Mouse (Mus musculus) gonadal fat pad, adult 2 months (tissue): ENCODE measurements around the gene Gpr4. TPM values are rescaled to one million over a fixed set of nuclear protein-coding genes. Genes with fewer than 3 reads are reported as not detected.

Source experiments
- DNase-seq: peaks from one replicate; pipeline ENCODE4 v3.0.0-alpha.2; 2012; ENCODE audit warnings: low read depth
- polyA plus RNA-seq: library from polyadenylated mRNA; depleted of rRNA; stranded (reverse); fragments of >200 nt; gene quantifications from 2 replicates; pipeline ENCODE4 v1.2.3, GENCODE M21; 2012

The Gpr4 gene
- polyA plus RNA-seq, 1 experiment = 13.3 TPM

GRCm38 (mm10) chr7:19194676-19195075, 17.7 kb upstream of the Gpr4 start:
- DNase-seq = no peak

GRCm38 (mm10) chr7:19196676-19197075, 15.7 kb upstream of the Gpr4 start:
- DNase-seq = no peak

GRCm38 (mm10) chr7:19197985-19198384, 14.4 kb upstream of the Gpr4 start:
- DNase-seq = no peak

- DNase-seq = no peak
These were observed 10.7 kb upstream of the Gpr4 start for GRCm38 (mm10) chr7:19201660-19202059.

- DNase-seq = no peak
These were observed 10.1 kb upstream of the Gpr4 start for GRCm38 (mm10) chr7:19202065-19202850.

GRCm38 (mm10) chr7:19208201-19208910, 4.0 kb upstream of the Gpr4 start:
- DNase-seq = no peak

GRCm38 (mm10) chr7:19208944-19209472, 3.3 kb upstream of the Gpr4 start:
- DNase-seq = no peak

GRCm38 (mm10) chr7:19209494-19209893, 2.8 kb upstream of the Gpr4 start:
- DNase-seq = no peak

- DNase-seq = no peak
These were observed 2.3 kb upstream of the Gpr4 start for GRCm38 (mm10) chr7:19210010-19210409.

GRCm38 (mm10) chr7:19211041-19211675, 1.2 kb upstream of the Gpr4 start:
- DNase-seq = no peak

GRCm38 (mm10) chr7:19213385-19213784, 1.0 kb downstream of the Gpr4 start:
- no peak for DNase-seq

GRCm38 (mm10) chr7:19214369-19214768, 2.0 kb downstream of the Gpr4 start:
- no peak for DNase-seq

GRCm38 (mm10) chr7:19214940-19215339, 2.6 kb downstream of the Gpr4 start:
- DNase-seq = no peak

GRCm38 (mm10) chr7:19217492-19217891, 5.2 kb downstream of the Gpr4 start:
- no peak for DNase-seq

GRCm38 (mm10) chr7:19217944-19218343, 5.6 kb downstream of the Gpr4 start:
- no peak for DNase-seq

- no peak for DNase-seq
These were observed 7.7 kb downstream of the Gpr4 start for GRCm38 (mm10) chr7:19220061-19220460.

GRCm38 (mm10) chr7:19222189-19222588, 9.9 kb downstream of the Gpr4 start:
- no peak for DNase-seq

GRCm38 (mm10) chr7:19222875-19223274, 10.5 kb downstream of the Gpr4 start:
- DNase-seq = no peak

- no peak for DNase-seq
These were observed 12.6 kb downstream of the Gpr4 start for GRCm38 (mm10) chr7:19224933-19225332.

- no peak for DNase-seq
These were observed 14.8 kb downstream of the Gpr4 start for GRCm38 (mm10) chr7:19226817-19227797.
